Mouse (Mus musculus) intestine, embryonic 16.5 days (tissue): ENCODE results near the gene Kras. TPM values are rescaled to one million over a fixed set of nuclear protein-coding genes. Genes with fewer than 3 reads are reported as not detected.
A peak's percentile ranks its signal among the peaks of the same experiment; 100 is the strongest.

Experiments used
- ATAC-seq: fragments of 200-750 bp; cut with Nextera tagmentation; 2 replicates; pipeline ENCODE4 v1.8.0; 2017; ENCODE audit warnings: moderate TSS enrichment, moderate library complexity
- H3K27ac ChIP-seq: fragments of 300-500 bp; sonication (generic); 2 replicates; pipeline ENCODE4 v1.5.1; 2014; ENCODE audit warnings: mild to moderate bottlenecking, low read length
- H3K27me3 ChIP-seq: fragments of 300-500 bp; sonication (generic); replicated peaks from 2 replicates; pipeline ENCODE4 v1.6.1; 2014; ENCODE audit warnings: low read length, control low read depth, mixed read lengths; ENCODE audit not compliant: control insufficient read depth, insufficient read depth
- H3K36me3 ChIP-seq: fragments of 300-500 bp; sonication (generic); 2 replicates; pipeline ENCODE4 v1.6.1; 2014; ENCODE audit warnings: low read length, control low read depth; ENCODE audit not compliant: control insufficient read depth, insufficient read depth
- H3K4me1 ChIP-seq: fragments of 300-500 bp; sonication (generic); 2 replicates; pipeline ENCODE4 v1.6.1; 2014; ENCODE audit warnings: low read length, control low read depth, mixed read lengths; ENCODE audit not compliant: control insufficient read depth, insufficient read depth
- H3K4me2 ChIP-seq: fragments of 300-500 bp; sonication (generic); 2 replicates; pipeline ENCODE4 v1.6.1; 2014; ENCODE audit warnings: low read depth, low read length, control low read depth
- H3K4me3 ChIP-seq: fragments of 300-500 bp; sonication (generic); 2 replicates; pipeline ENCODE4 v1.5.1; 2014; ENCODE audit warnings: mild to moderate bottlenecking, low read length
- H3K9ac ChIP-seq: fragments of 300-500 bp; sonication (generic); 2 replicates; pipeline ENCODE4 v1.6.1; 2014; ENCODE audit warnings: low read depth, low read length
- H3K9me3 ChIP-seq: fragments of 300-500 bp; sonication (generic); 2 replicates; pipeline ENCODE4 v1.6.1; 2016; ENCODE audit warnings: low read length, control low read depth; ENCODE audit not compliant: control insufficient read depth
- WGBS: fragments of 180-500 bp; shearing (Covaris S2); extraction: QIAGEN DNeasy Blood & Tissue Kit; methylation state at CpG from one replicate; pipeline ENCODE4 v1.1.7; 2014; 5-methylcytosine and 5-hydroxymethylcytosine counted together
- polyA plus RNA-seq: library from polyadenylated mRNA; unstranded; fragments of >200 nt; fragmentation: Nextera tagmentation; extraction: Ambion mirVana; gene quantifications from 2 replicates; pipeline ENCODE4 v1.2.1, GENCODE M21; 2015

Kras gene
- polyA plus RNA-seq, 1 experiment from 2014 or later, result 56.6 TPM

DNA sequence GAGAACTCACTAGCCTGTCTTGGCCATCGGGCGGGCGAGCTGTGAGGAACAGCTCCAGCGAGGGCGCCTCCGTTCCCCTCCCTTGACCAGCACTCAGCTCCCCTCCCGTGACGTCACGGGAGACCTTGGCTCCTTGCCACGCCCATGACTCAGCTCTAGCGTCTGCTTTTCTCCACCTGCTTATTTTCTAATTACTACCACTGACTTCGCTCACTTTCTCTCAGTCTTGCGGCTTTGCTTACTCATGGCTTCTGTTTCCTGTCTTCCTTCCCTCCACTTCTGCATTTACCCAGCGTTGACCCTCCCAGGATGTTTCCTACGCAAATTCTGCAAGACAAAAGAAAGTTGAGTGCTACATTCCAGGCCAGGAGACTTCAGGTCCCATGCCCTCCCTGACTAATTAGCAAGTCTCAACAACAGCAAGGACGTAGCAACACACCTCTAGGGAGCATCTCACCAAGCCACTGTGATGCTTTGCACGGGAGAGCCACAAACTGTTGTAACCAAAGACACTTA lies 26.3 kb upstream of the Kras start:
- Histone ChIP-seq H3K27ac (no peak overlapping the region; the same call in 1 of the 2 replicates), H3K4me1 (peaks cover 10% of the 10 kb centered on the region), H3K36me3 (no peaks in the 10 kb centered on the region), H3K9me3 (no peaks in the 10 kb centered on the region), H3K27me3 (no peaks in the 10 kb centered on the region), H3K9ac (peak overlapping the region; percentile 38; the same call in 1 of the 2 replicates), H3K4me3 (peak overlapping the region; percentile 18), H3K4me2 (peak overlapping the region; percentile 49)
- ATAC-seq, result peak; percentile 69
- 3% methylated on average over 17 of the region's 17 CpGs for WGBS

DNA sequence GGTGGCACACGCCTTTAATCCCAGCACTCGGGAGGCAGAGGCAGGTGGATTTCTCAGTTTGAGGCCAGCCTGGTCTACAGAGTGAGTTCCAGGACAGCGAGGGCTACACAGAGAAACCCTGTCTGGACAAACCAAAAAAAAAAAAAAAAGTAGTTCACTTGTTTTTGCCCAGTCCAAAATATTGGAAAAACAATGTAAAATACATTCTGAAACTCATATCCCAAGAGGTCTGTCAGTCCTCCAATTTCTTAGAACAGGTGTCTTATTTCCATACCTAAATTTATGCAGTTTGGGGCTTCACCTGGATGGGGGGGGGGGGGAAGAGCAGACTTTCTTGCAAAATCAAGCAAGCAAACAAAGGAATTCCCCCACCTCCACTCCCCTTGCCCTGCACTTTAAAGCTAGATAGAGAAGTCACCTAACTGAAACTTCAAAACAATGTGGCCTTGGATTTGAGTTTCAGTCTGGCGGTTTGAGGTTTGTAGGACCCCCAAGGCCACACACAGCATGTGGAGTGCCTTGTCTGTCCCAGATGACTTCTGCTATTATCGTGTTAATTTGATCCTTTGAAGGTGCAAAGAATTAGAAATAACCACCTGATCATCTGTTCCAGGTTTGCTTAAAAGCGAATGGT lies 25.7 kb upstream of the Kras start:
- 53% methylated on average over 6 of the region's 6 CpGs for WGBS
- Histone ChIP-seq H3K9me3 (no peaks in the 10 kb centered on the region), H3K9ac (peak overlapping the region; percentile 38; the same call in 1 of the 2 replicates), H3K4me1 (peaks cover 10% of the 10 kb centered on the region), H3K36me3 (no peaks in the 10 kb centered on the region), H3K4me3 (peak overlapping the region; percentile 18), H3K27me3 (no peaks in the 10 kb centered on the region), H3K4me2 (peak overlapping the region; percentile 49), H3K27ac (no peak overlapping the region)
- no peak for ATAC-seq

DNA sequence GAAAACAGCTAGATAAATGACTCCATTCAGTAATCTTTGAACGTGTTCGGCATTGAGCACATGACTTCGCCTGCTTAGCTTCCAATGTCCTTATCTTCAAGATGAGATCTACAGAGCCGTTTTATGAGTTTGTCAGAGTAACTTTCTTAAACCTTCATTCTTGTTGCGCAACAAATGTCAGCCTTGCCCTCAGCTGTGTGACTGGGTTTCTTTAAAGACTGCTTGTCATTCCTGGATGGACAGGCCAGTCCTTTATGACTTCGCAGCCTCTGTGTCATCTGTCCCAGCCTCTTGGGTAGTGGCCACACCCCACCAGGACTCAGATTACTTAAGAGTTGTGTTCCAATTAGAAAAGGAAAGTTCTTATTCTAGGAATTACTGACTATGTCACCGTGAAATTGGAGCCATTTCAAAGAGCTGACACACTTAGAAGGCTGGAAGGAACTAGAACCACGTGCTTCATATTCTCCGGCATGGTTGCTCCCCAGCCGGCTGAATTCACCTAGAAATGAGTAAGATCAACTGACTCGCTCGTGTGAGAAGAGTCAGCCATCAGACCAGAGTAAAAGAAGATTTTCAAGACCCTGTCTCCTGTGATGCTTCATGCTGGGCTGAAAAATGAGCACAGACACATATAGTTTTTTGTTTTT lies 24.1 kb upstream of the Kras start:
- H3K4me2 ChIP-seq, result no peak overlapping the region
- no peaks in the 10 kb centered on the region for H3K36me3 ChIP-seq
- WGBS, result 62% methylated on average over 12 of the region's 12 CpGs
- H3K27ac ChIP-seq, result no peak overlapping the region
- H3K4me3 ChIP-seq, result no peak overlapping the region
- H3K27me3 ChIP-seq, result no peaks in the 10 kb centered on the region
- H3K9me3 ChIP-seq, result no peaks in the 10 kb centered on the region
- H3K9ac ChIP-seq, result no peak overlapping the region
- ATAC-seq, result peak; percentile 89
- H3K4me1 ChIP-seq, result peaks cover 10% of the 10 kb centered on the region

DNA sequence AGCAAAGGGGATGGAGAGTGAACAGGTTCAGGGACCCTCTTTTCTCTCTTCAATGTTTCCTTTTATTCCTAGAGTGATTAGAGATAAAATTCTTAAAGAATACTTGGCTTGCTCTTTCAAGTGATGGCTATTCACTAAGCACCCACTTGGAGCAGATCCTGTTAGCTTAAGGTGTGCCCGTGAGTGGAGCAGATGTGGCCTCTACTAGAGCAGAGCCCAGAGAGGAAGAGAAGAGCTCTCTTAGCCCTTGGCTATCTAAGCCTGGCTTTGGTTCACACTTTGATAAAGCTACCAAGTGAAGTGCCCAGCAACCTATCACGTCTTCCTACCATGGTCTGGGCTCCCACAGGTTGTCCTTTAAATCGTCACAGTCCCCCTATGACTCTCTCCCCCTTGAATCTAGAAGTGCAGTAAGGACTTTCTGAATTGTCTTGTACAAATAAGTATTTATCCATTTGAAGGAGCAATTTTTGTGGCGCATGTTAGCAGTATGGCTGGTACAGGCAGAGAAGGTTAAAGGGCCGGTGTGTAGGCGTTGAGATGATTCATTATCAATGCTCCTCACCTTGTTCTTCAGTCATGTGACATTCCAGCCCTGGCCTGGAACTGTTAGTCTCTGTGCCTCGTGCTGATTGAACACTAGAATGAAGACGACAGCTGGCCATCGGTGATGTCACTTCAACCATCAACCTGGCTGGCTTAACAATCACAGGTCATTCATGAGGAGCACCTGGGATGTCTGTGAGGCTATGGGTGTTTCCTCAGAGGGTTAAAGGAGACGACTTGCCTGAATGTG lies 22.3 kb upstream of the Kras start:
- Histone ChIP-seq H3K4me2 (no peak overlapping the region), H3K4me3 (no peak overlapping the region), H3K4me1 (peaks cover 10% of the 10 kb centered on the region), H3K27me3 (no peaks in the 10 kb centered on the region), H3K9me3 (no peaks in the 10 kb centered on the region), H3K27ac (no peak overlapping the region), H3K9ac (no peak overlapping the region), H3K36me3 (no peaks in the 10 kb centered on the region)
- WGBS, result 80% methylated on average over 10 of the region's 10 CpGs
- ATAC-seq, result no peak

DNA sequence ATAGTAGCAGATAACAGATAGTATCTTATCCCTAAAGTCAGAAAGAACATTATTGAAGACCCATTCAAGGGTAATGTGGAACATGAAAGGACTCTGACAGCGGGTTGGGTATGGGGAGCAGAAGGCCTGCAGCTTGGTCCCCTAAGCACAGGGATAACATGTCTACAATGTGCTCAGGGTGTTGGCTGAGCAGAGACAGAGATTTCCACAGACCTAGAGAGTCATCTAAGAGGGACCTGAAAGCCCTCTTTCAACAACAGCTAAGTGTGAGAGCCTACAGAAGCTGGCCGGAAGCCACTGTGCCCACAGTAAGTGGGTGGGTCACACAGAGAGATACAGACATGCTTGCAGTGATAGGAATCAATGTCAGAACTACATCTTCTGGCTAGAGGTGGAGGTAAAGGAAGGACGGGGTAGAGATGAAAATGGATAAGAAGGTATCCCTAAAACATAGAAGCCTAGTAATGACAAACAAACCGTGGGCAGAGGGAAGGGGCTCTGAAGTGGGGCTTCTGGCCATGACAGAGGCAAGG lies 19.3 kb upstream of the Kras start:
- Histone ChIP-seq H3K9ac (no peak overlapping the region), H3K4me3 (no peak overlapping the region), H3K27me3 (no peaks in the 10 kb centered on the region)

DNA sequence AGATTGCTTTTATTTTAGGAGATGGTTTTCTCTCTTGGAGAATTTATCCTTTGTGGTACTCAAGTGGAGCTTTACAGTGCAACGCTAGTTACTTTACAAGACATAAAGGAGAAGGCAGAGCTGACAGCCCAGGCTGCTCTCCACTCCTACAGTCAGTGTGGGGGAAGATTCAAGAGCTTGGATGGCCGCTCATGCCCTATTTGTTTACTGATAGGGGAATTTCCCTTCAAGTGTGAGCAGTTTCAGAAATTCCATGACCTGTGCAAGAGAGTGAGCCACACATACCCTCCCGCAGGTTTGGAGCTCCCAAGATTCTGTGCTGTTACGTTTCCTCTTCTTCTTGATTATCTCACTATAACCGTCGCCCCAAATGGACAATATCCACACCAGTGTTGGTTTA lies 17.7 kb upstream of the Kras start:
- ATAC-seq, result no peak
- H3K4me3 ChIP-seq, result no peak overlapping the region
- no peak overlapping the region for H3K4me2 ChIP-seq
- no peak overlapping the region for H3K27ac ChIP-seq
- H3K4me1 ChIP-seq, result no peaks in the 10 kb centered on the region
- 73% methylated on average over 6 of the region's 6 CpGs for WGBS
- H3K9me3 ChIP-seq, result no peaks in the 10 kb centered on the region
- no peaks in the 10 kb centered on the region for H3K27me3 ChIP-seq
- H3K9ac ChIP-seq, result no peak overlapping the region
- no peaks in the 10 kb centered on the region for H3K36me3 ChIP-seq

More for the DNA sequence above, 19.3 kb upstream of the Kras start:
- Histone ChIP-seq H3K4me2 (no peak overlapping the region), H3K9me3 (no peaks in the 10 kb centered on the region), H3K4me1 (peaks cover 2% of the 10 kb centered on the region; the same call in 1 of the 2 replicates), H3K36me3 (no peaks in the 10 kb centered on the region), H3K27ac (no peak overlapping the region)
- ATAC-seq, result no peak
- WGBS, result 83% methylated on average over 4 of the region's 4 CpGs

DNA sequence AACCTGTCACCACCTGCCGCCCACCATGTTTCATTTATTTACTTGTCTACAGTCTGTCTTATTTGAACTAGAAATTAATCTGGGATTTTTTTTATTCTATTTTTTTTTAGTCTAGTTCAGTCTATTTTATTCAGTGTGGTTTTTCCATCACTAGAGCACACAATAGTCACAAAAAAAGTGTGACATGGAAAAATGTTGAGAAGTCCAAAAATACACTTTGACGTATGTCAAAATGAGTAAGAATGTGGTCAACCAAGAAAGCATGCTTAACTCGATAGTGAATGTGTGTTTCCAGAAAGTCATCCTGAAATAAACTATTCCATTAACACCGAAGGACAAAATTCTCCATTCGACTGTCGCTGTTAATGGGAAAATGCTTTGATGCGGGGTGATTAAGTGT lies 12.3 kb upstream of the Kras start:
- no peak overlapping the region for H3K27ac ChIP-seq
- WGBS, result 85% methylated on average over 7 of the region's 7 CpGs
- no peaks in the 10 kb centered on the region for H3K27me3 ChIP-seq
- H3K36me3 ChIP-seq, result no peaks in the 10 kb centered on the region
- H3K4me1 ChIP-seq, result no peaks in the 10 kb centered on the region
- H3K4me2 ChIP-seq, result no peak overlapping the region
- H3K9me3 ChIP-seq, result no peaks in the 10 kb centered on the region
- H3K9ac ChIP-seq, result no peak overlapping the region
- no peak overlapping the region for H3K4me3 ChIP-seq
- no peak for ATAC-seq

DNA sequence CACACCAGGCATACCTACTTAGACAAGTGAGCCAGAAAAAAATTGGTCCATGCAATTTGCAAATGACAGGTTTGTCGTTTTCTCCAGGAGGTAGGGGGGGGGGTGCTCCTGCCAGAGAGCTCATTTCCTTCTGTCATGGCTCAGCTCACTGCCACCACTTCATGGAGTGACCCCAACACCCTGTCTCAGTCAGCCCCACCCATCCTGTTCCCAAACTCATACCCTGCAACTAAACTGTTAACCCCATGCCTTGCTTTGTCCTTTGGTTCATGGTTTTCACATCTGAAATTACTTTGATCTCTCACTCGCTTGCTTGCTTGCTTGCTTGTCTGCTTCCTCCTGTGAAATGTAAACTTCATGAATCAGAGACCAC lies 6.6 kb upstream of the Kras start:
- peak; percentile 15 for ATAC-seq
- no peak overlapping the region for H3K9ac ChIP-seq
- H3K36me3 ChIP-seq, result no peaks in the 10 kb centered on the region
- no peaks in the 10 kb centered on the region for H3K27me3 ChIP-seq
- H3K9me3 ChIP-seq, result no peaks in the 10 kb centered on the region
- H3K27ac ChIP-seq, result peak overlapping the region; percentile 67
- 38% methylated on average over 2 of the region's 2 CpGs for WGBS
- H3K4me3 ChIP-seq, result no peak overlapping the region
- H3K4me2 ChIP-seq, result no peak overlapping the region
- peaks cover 5% of the 10 kb centered on the region for H3K4me1 ChIP-seq
